Comparison of ENCODE assay signal across 8 mouse cellular contexts in genomic region chr1:41264214-41264613, GRCm38 (mm10).
DNase-seq lines count a peak whose midpoint lies in the region; ATAC-seq and TF ChIP-seq lines count a peak whose summit lies in the region.
"Had no signal": no experiment of that assay in that cellular context is flagged by ENCODE, and none has a peak within 500 bp of the region (broad histone marks: within the 10 kb centered on the region; RNA-seq: fewer than 3 reads in every experiment).

No protein-coding gene starts in this region.

- TF ChIP-seq EP300 in MEL (IDR thresholded peaks at IDR 0.05; ENCODE audit: low read depth in 1 of 2, low read length in 2 of 2): no peak

- WGBS in hindbrain, embryonic 11.5 days: 39% methylated on average over 10 of the region's 10 CpGs
- 42% methylated on average over 10 of the region's 10 CpGs for WGBS in hindbrain, embryonic 16.5 days

- H3K27ac ChIP-seq in hindbrain, embryonic 11.5 days (ENCODE audit: low read depth, low read length): no peak overlapping the region
- no peak overlapping the region for H3K27ac ChIP-seq in hindbrain, embryonic 16.5 days (ENCODE audit: low read depth, low read length)
- no peak overlapping the region for H3K27ac ChIP-seq in MEL (ENCODE audit: control insufficient read depth, low read depth, low read length)
- H3K27ac ChIP-seq: forebrain, embryonic 12.5 days had no signal

- ATAC-seq in hindbrain, embryonic 11.5 days (ENCODE audit: low FRiP score): no peak
- no peak for ATAC-seq in hindbrain, embryonic 16.5 days
- ATAC-seq in megakaryocyte-erythroid progenitor cell, adult 5-6 weeks (replicated peaks; ENCODE audit: low FRiP score, low TSS enrichment, poor library complexity, severe bottlenecking): no peak

- H3K79me2 ChIP-seq in MEL (ENCODE audit: control insufficient read depth, insufficient read depth, low read length, poor library complexity): no peaks in the 10 kb centered on the region

- no peak overlapping the region for H3K4me3 ChIP-seq in hindbrain, embryonic 11.5 days (ENCODE audit: low read depth, low read length)
- H3K4me3 ChIP-seq in hindbrain, embryonic 16.5 days (ENCODE audit: low read length): no peak overlapping the region
- no peak overlapping the region for H3K4me3 ChIP-seq in MEL (ENCODE audit: control insufficient read depth in 1 of 2, insufficient read depth in 1 of 2, low read depth in 2 of 2, low read length in 2 of 2)
- H3K4me3 ChIP-seq: forebrain, embryonic 12.5 days had no signal

- TF ChIP-seq RAD21 in MEL (IDR thresholded peaks at IDR 0.05; ENCODE audit: low read depth, low read length): no peak; the same call in 1 of the 2 replicates

- TF ChIP-seq CTCF in MEL (IDR thresholded peaks at IDR 0.05 in 2 of 3, conservative IDR thresholded peaks at IDR 0.05 in 1 of 3; ENCODE audit: control insufficient read depth in 1 of 3, insufficient read depth in 1 of 3, low read depth in 2 of 3, low read length in 3 of 3, poor library complexity in 1 of 3, severe bottlenecking in 1 of 3): peak in 2 of 3 experiments; percentile 2 to 6; a peak in 1 of 6 replicates

- no peaks in the 10 kb centered on the region for H3K9me3 ChIP-seq in hindbrain, embryonic 11.5 days (ENCODE audit: control insufficient read depth, low read length)
- no peaks in the 10 kb centered on the region for H3K9me3 ChIP-seq in hindbrain, embryonic 16.5 days (ENCODE audit: control insufficient read depth, low read length)
- no peaks in the 10 kb centered on the region for H3K9me3 ChIP-seq in MEL (replicated peaks; ENCODE audit: insufficient read depth, low read length)
- H3K9me3 ChIP-seq: forebrain, embryonic 12.5 days had no signal

- H3K9ac ChIP-seq in hindbrain, embryonic 11.5 days (ENCODE audit: low read depth, low read length): no peak overlapping the region
- no peak overlapping the region for H3K9ac ChIP-seq in hindbrain, embryonic 16.5 days (ENCODE audit: low read depth, low read length)
- H3K9ac ChIP-seq in MEL (ENCODE audit: control insufficient read depth, low read depth, low read length, poor library complexity, severe bottlenecking): no peak overlapping the region
- H3K9ac ChIP-seq: forebrain, embryonic 12.5 days had no signal

- TF ChIP-seq POLR2A in MEL (IDR thresholded peaks at IDR 0.05; ENCODE audit: control insufficient read depth in 1 of 2, insufficient read depth in 1 of 2, low read depth in 1 of 2, low read length in 2 of 2, poor library complexity in 1 of 2): no peak

- peak; percentile 64 for DNase-seq in hindbrain, embryonic 11.5 days (ENCODE audit: low spot score)
- peak; percentile 26 for DNase-seq in 3T3-L1 (ENCODE audit: low read depth, low spot score)
- DNase-seq in MEL (ENCODE audit: low read depth, low spot score): no peak
- peak; percentile 23 for DNase-seq in heart, postnatal 4 days
- DNase-seq in thymus, postnatal 36 days: no peak

- H3K27me3 ChIP-seq in hindbrain, embryonic 11.5 days (ENCODE audit: control insufficient read depth, insufficient read depth, low read length): no peaks in the 10 kb centered on the region
- peaks cover 2% of the 10 kb centered on the region; the same call in 1 of the 2 replicates for H3K27me3 ChIP-seq in hindbrain, embryonic 16.5 days (replicated peaks; ENCODE audit: control insufficient read depth, insufficient read depth, low read length)
- H3K27me3 ChIP-seq in MEL (ENCODE audit: control insufficient read depth in 1 of 2, insufficient read depth in 2 of 2, low read length in 2 of 2): no peaks in the 10 kb centered on the region
- H3K27me3 ChIP-seq: forebrain, embryonic 12.5 days had no signal

- H3K4me1 ChIP-seq in hindbrain, embryonic 11.5 days (replicated peaks; ENCODE audit: control insufficient read depth, insufficient read depth, low read length): no peaks in the 10 kb centered on the region
- H3K4me1 ChIP-seq in hindbrain, embryonic 16.5 days (ENCODE audit: control insufficient read depth, insufficient read depth, low read depth, low read length): no peaks in the 10 kb centered on the region
- H3K4me1 ChIP-seq in MEL (ENCODE audit: control insufficient read depth in 1 of 2, insufficient read depth in 2 of 2, low read length in 2 of 2): no peaks in the 10 kb centered on the region

- H3K4me2 ChIP-seq in hindbrain, embryonic 11.5 days (replicated peaks; ENCODE audit: low read depth, low read length): no peak overlapping the region
- H3K4me2 ChIP-seq in hindbrain, embryonic 16.5 days (ENCODE audit: low read length): no peak overlapping the region
- H3K4me2 ChIP-seq: forebrain, embryonic 12.5 days had no signal

- H3K36me3 ChIP-seq in hindbrain, embryonic 11.5 days (ENCODE audit: control insufficient read depth, insufficient read depth, low read length): no peaks in the 10 kb centered on the region
- H3K36me3 ChIP-seq in hindbrain, embryonic 16.5 days (ENCODE audit: control insufficient read depth, insufficient read depth, low read length): no peaks in the 10 kb centered on the region
- H3K36me3 ChIP-seq in MEL (ENCODE audit: control insufficient read depth in 1 of 2, insufficient read depth in 2 of 2, low read length in 2 of 2): no peaks in the 10 kb centered on the region
- H3K36me3 ChIP-seq: forebrain, embryonic 12.5 days had no signal

TF ChIP-seq in MEL, 35 proteins besides CTCF, POLR2A, EP300 and RAD21:
- TF ChIP-seq ZC3H11A (IDR thresholded peaks at IDR 0.05; ENCODE audit: low read depth, low read length): no peak
- TF ChIP-seq NRF1 (IDR thresholded peaks at IDR 0.05; ENCODE audit: insufficient read depth, low read depth, low read length, poor library complexity, severe bottlenecking): no peak
- no peak for TF ChIP-seq MAZ (IDR thresholded peaks at IDR 0.05; ENCODE audit: low read depth, low read length)
- TF ChIP-seq POLR2AphosphoS2 (IDR thresholded peaks at IDR 0.05; ENCODE audit: low read length): no peak
- no peak for TF ChIP-seq MYB (IDR thresholded peaks at IDR 0.05; ENCODE audit: low read depth, low read length)
- TF ChIP-seq ZMIZ1 (IDR thresholded peaks at IDR 0.05; ENCODE audit: low read depth, low read length): no peak
- TF ChIP-seq ZKSCAN1 (IDR thresholded peaks at IDR 0.05; ENCODE audit: low read depth, low read length): no peak
- no peak for TF ChIP-seq CHD1 (IDR thresholded peaks at IDR 0.05; ENCODE audit: low read depth, low read length)

Comparison
In these comparisons a context has a peak if more than half of its experiments do, and no peak if none do; other contexts are left out.
1. DNase-seq: peak in hindbrain, embryonic 11.5 days (single experiment), 3T3-L1 (single experiment) and heart, postnatal 4 days (single experiment); none in MEL (single experiment) and thymus, postnatal 36 days (0 of 2).